7 mouse cellular contexts compared by ENCODE assay signal in the genomic region with DNA sequence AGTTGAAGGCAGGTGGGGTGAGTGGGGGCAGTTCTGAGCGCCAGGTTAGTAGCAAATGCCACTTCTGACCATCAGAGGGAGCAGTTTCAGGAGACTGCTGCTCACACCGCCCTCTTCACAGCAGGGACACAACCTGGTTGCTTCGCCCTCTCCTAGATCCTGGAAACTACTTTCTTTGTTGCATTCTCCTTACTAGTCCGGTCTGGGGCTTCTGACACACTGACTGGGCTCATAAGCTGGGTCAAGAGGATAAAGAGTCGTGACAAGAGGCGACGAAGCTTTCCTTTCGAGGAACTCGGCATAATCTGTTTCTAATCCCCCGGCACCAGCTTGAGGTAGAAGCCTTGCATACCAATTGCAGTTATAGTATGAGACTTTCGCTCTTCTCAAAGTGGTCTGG.
DNase-seq lines count a peak whose midpoint lies in the region; ATAC-seq and TF ChIP-seq lines count a peak whose summit lies in the region.

No protein-coding gene starts in this region.

- H3K4me1 ChIP-seq in intestine, postnatal 0 days (replicated peaks; ENCODE audit: control insufficient read depth, insufficient read depth, low read length): no peaks in the 10 kb centered on the region

- H3K36me3 ChIP-seq in intestine, postnatal 0 days (ENCODE audit: control insufficient read depth, insufficient read depth): no peaks in the 10 kb centered on the region

- 48% methylated on average over 11 of the region's 11 CpGs for WGBS in intestine, postnatal 0 days

- peak; percentile 81 for TF ChIP-seq CTCF in intestine, postnatal 0 days (IDR thresholded peaks at IDR 0.05; ENCODE audit: low read depth)

- no peak overlapping the region for H3K4me3 ChIP-seq in intestine, postnatal 0 days (ENCODE audit: low read depth, low read length)

- peak overlapping the region; percentile 54 for H3K4me2 ChIP-seq in intestine, postnatal 0 days (replicated peaks; ENCODE audit: low read depth)

- no peaks in the 10 kb centered on the region for H3K9me3 ChIP-seq in intestine, postnatal 0 days (ENCODE audit: control insufficient read depth)

- ATAC-seq in activated CD4-positive, CD25-positive, alpha-beta regulatory T cell, adult 4 months: peak; percentile 61
- ATAC-seq in granulocyte monocyte progenitor cell, adult 5-6 weeks (replicated peaks; ENCODE audit: poor library complexity, severe bottlenecking): peak; percentile 75
- ATAC-seq in intestine, postnatal 0 days: no peak

- H3K27me3 ChIP-seq in intestine, postnatal 0 days (replicated peaks; ENCODE audit: control insufficient read depth, insufficient read depth, low read length): no peaks in the 10 kb centered on the region

- no peak overlapping the region for H3K9ac ChIP-seq in intestine, postnatal 0 days (ENCODE audit: low read depth, low read length)

- intact Hi-C loops in left cerebral cortex, postnatal 25 days (cut with DNase I): no loop called here

- no peak overlapping the region for H3K27ac ChIP-seq in intestine, postnatal 0 days (ENCODE audit: low read depth, low read length)

- DNase-seq in cerebellum, adult 9-11 months: peak; percentile 36
- DNase-seq in left cerebral cortex, postnatal 25 days (ENCODE audit: low spot score in 2 of 2): peak; percentile 40 to 49
- peak; percentile 46 for DNase-seq in mesoderm, embryonic 11.5 days (ENCODE audit: low read depth, low spot score)
- peak; percentile 46 for DNase-seq in right cerebral cortex, postnatal 4 days
